30 mouse cellular contexts compared by ENCODE assay signal in genomic region chrX:37103826-37104225, GRCm38 (mm10). TPM values are rescaled to one million over a fixed set of nuclear protein-coding genes. Genes with fewer than 3 reads are reported as not detected.
DNase-seq lines count a peak whose midpoint lies in the region; ATAC-seq and TF ChIP-seq lines count a peak whose summit lies in the region.
"Had no signal": no experiment of that assay in that cellular context is flagged by ENCODE, and none has a peak within 500 bp of the region (broad histone marks: within the 10 kb centered on the region; RNA-seq: fewer than 3 reads in every experiment).

No protein-coding gene starts in this region.

- H3K27me3 ChIP-seq in kidney, adult 2 months (replicated peaks; ENCODE audit: control insufficient read depth, insufficient read depth, low read length): no peaks in the 10 kb centered on the region
- no peaks in the 10 kb centered on the region for H3K27me3 ChIP-seq in lung, embryonic 14.5 days (ENCODE audit: insufficient read depth, low read length)
- no peaks in the 10 kb centered on the region for H3K27me3 ChIP-seq in small intestine, adult 2 months (ENCODE audit: control insufficient read depth, insufficient read depth, low read length)
- no peaks in the 10 kb centered on the region for H3K27me3 ChIP-seq in hindbrain, embryonic 11.5 days (ENCODE audit: control insufficient read depth, insufficient read depth, low read length)
- H3K27me3 ChIP-seq: embryonic facial prominence, embryonic 12.5 days; heart, embryonic 15.5 days; hindbrain, embryonic 15.5 days; midbrain, embryonic 13.5 days; neural tube, embryonic 12.5 days had no signal

- peak; percentile 27 for DNase-seq in CD4-positive, CD25-positive, alpha-beta regulatory T cell, adult 2 months (ENCODE audit: low read depth, low spot score)
- no peak for DNase-seq in kidney, adult 2 months
- DNase-seq in kidney, adult 9 months: no peak
- no peak for DNase-seq in lung, embryonic 14.5 days
- no peak for DNase-seq in lung, postnatal 10 days
- no peak for DNase-seq in hindbrain, embryonic 11.5 days (ENCODE audit: low spot score)
- DNase-seq: adrenal gland, postnatal 10 days; cerebellum, adult 18-20 months; cerebellum, postnatal 14 days; gastrocnemius, postnatal 10 days; heart, postnatal 4 days; kidney, adult 11 months; kidney, postnatal 14 days; layer of hippocampus, postnatal 36 days; lung, postnatal 36 days; right cerebral cortex, postnatal 14 days; thymus, postnatal 25 days had no signal

- no peaks in the 10 kb centered on the region; the same call in 1 of the 2 replicates for H3K36me3 ChIP-seq in kidney, adult 2 months (ENCODE audit: control insufficient read depth, insufficient read depth, low read length)
- H3K36me3 ChIP-seq in lung, embryonic 14.5 days (ENCODE audit: insufficient read depth): peaks cover 22% of the 10 kb centered on the region; the same call in 1 of the 2 replicates
- 0 out of 2 replicates have a peak, but pooled peaks cover 6% of the 10 kb centered on the region for H3K36me3 ChIP-seq in small intestine, adult 2 months (ENCODE audit: control insufficient read depth, insufficient read depth, low read length)
- no peaks in the 10 kb centered on the region for H3K36me3 ChIP-seq in hindbrain, embryonic 11.5 days (ENCODE audit: control insufficient read depth, insufficient read depth, low read length)
- H3K36me3 ChIP-seq: embryonic facial prominence, embryonic 12.5 days had no signal

- H3K4me2 ChIP-seq in lung, embryonic 14.5 days: no peak overlapping the region
- no peak overlapping the region for H3K4me2 ChIP-seq in hindbrain, embryonic 11.5 days (replicated peaks; ENCODE audit: low read depth, low read length)
- H3K4me2 ChIP-seq: embryonic facial prominence, embryonic 12.5 days; heart, embryonic 15.5 days; hindbrain, embryonic 15.5 days; midbrain, embryonic 13.5 days; neural tube, embryonic 12.5 days had no signal

- H3K9ac ChIP-seq in lung, embryonic 14.5 days: no peak overlapping the region
- H3K9ac ChIP-seq in hindbrain, embryonic 11.5 days (ENCODE audit: low read depth, low read length): no peak overlapping the region
- H3K9ac ChIP-seq: embryonic facial prominence, embryonic 12.5 days; heart, embryonic 15.5 days; hindbrain, embryonic 15.5 days; midbrain, embryonic 13.5 days; neural tube, embryonic 12.5 days had no signal

- TF ChIP-seq POLR2A in kidney, adult 2 months (IDR thresholded peaks at IDR 0.05; ENCODE audit: low read depth, low read length): no peak
- no peak for TF ChIP-seq POLR2A in small intestine, adult 2 months (IDR thresholded peaks at IDR 0.05; ENCODE audit: low read depth, low read length)

- no peaks in the 10 kb centered on the region for H3K4me1 ChIP-seq in kidney, adult 2 months (ENCODE audit: control insufficient read depth, insufficient read depth, low read length)
- no peaks in the 10 kb centered on the region for H3K4me1 ChIP-seq in lung, embryonic 14.5 days (ENCODE audit: insufficient read depth)
- H3K4me1 ChIP-seq in small intestine, adult 2 months (ENCODE audit: control insufficient read depth, insufficient read depth, insufficient read length, low read length): no peaks in the 10 kb centered on the region
- H3K4me1 ChIP-seq in hindbrain, embryonic 11.5 days (replicated peaks; ENCODE audit: control insufficient read depth, insufficient read depth, low read length): no peaks in the 10 kb centered on the region
- H3K4me1 ChIP-seq: embryonic facial prominence, embryonic 12.5 days; heart, embryonic 15.5 days; hindbrain, embryonic 15.5 days; neural tube, embryonic 12.5 days had no signal

- TF ChIP-seq CTCF in kidney, adult 2 months (conservative IDR thresholded peaks at IDR 0.05; ENCODE audit: insufficient read depth, insufficient read length, low read depth, low read length): peak; percentile 26; the same call in 1 of the 2 replicates
- TF ChIP-seq CTCF in lung, embryonic 14.5 days (IDR thresholded peaks at IDR 0.05; ENCODE audit: low read depth): peak; percentile 33; the same call in 1 of the 2 replicates
- TF ChIP-seq CTCF in small intestine, adult 2 months (IDR thresholded peaks at IDR 0.05; ENCODE audit: extremely low read depth, insufficient read length, insufficient replicate concordance, low read depth, low read length): peak; percentile 26; the same call in 1 of the 2 replicates

- 70% methylated on average over 2 of the region's 2 CpGs for WGBS in kidney, adult 2 months
- 83% methylated on average over 2 of the region's 2 CpGs for whole genome bisulfite sequencing in lung, embryonic 14.5 days
- 68% methylated on average over 2 of the region's 2 CpGs for WGBS in small intestine, adult 2 months
- WGBS in hindbrain, embryonic 11.5 days: 84% methylated on average over 2 of the region's 2 CpGs

- no peak for ATAC-seq in CD4-positive, CD25-positive, alpha-beta regulatory T cell, adult 4 months
- ATAC-seq in lung, embryonic 14.5 days (ENCODE audit: insufficient read depth): no peak
- ATAC-seq in hindbrain, embryonic 11.5 days (ENCODE audit: low FRiP score): no peak
- ATAC-seq: forebrain, embryonic 14.5 days; midbrain, embryonic 13.5 days had no signal

- H3K27ac ChIP-seq in kidney, adult 2 months (ENCODE audit: insufficient read depth, low read depth, low read length): no peak overlapping the region
- no peak overlapping the region for H3K27ac ChIP-seq in lung, embryonic 14.5 days (ENCODE audit: low read depth)
- H3K27ac ChIP-seq in small intestine, adult 2 months (ENCODE audit: insufficient read depth, low read depth, low read length): no peak overlapping the region
- no peak overlapping the region for H3K27ac ChIP-seq in hindbrain, embryonic 11.5 days (ENCODE audit: low read depth, low read length)
- H3K27ac ChIP-seq: embryonic facial prominence, embryonic 12.5 days; heart, embryonic 15.5 days; hindbrain, embryonic 15.5 days; midbrain, embryonic 13.5 days; neural tube, embryonic 12.5 days had no signal

- no peak overlapping the region for H3K4me3 ChIP-seq in kidney, adult 2 months (ENCODE audit: insufficient read depth, low read depth, low read length)
- H3K4me3 ChIP-seq in lung, embryonic 14.5 days (ENCODE audit: low read depth, low read length): no peak overlapping the region
- no peak overlapping the region for H3K4me3 ChIP-seq in small intestine, adult 2 months (ENCODE audit: low read depth, low read length)
- H3K4me3 ChIP-seq in hindbrain, embryonic 11.5 days (ENCODE audit: low read depth, low read length): no peak overlapping the region
- H3K4me3 ChIP-seq: embryonic facial prominence, embryonic 12.5 days; erythroblast, embryonic 14.5 days; heart, embryonic 15.5 days; hindbrain, embryonic 15.5 days; megakaryocyte, embryonic 14.5 days; midbrain, embryonic 13.5 days; neural tube, embryonic 12.5 days had no signal

- peaks cover 3% of the 10 kb centered on the region; the same call in 1 of the 2 replicates for H3K9me3 ChIP-seq in lung, embryonic 14.5 days (ENCODE audit: low read depth, low read length)
- H3K9me3 ChIP-seq in hindbrain, embryonic 11.5 days (ENCODE audit: control insufficient read depth, low read length): no peaks in the 10 kb centered on the region
- H3K9me3 ChIP-seq: embryonic facial prominence, embryonic 12.5 days; heart, embryonic 15.5 days; hindbrain, embryonic 15.5 days; megakaryocyte, embryonic 14.5 days; midbrain, embryonic 13.5 days; neural tube, embryonic 12.5 days had no signal

RNA-seq across cellular contexts. Expression of gene Upf3b, which starts 6.3 kb away (rescaled TPM):
- 10 to 100 TPM; 34.4 to 38.5 TPM for polyA plus RNA-seq in CD4-positive, CD25-positive, alpha-beta regulatory T cell, adult 4 months (2017; shearing (Covaris generic))
- polyA plus RNA-seq in kidney, adult 2 months (2012; rRNA removed): 2.9 and 4.5 TPM in 2 replicates
- 19.0 and 19.3 TPM in 2 replicates for polyA plus RNA-seq in lung, embryonic 14.5 days (2014; fragmentation: Nextera tagmentation; extraction: Ambion mirVana)
- polyA plus RNA-seq in small intestine, adult 2 months (2012; rRNA removed): 0.29 and 0.75 TPM in 2 replicates
- polyA plus RNA-seq in hindbrain, embryonic 11.5 days (2014; fragmentation: Nextera tagmentation; extraction: Ambion mirVana): 19.0 and 27.6 TPM in 2 replicates

RNA-seq across cellular contexts. Expression of gene Rpl39, which starts 18.6 kb away (rescaled TPM):
- polyA plus RNA-seq in CD4-positive, CD25-positive, alpha-beta regulatory T cell, adult 4 months (2017; shearing (Covaris generic)): 1,000 to 10,000 TPM in 1 of 2 experiments, 100 to 1,000 TPM in 1; 487 to 1,066 TPM
- 69.4 and 115 TPM in 2 replicates for polyA plus RNA-seq in kidney, adult 2 months (2012; rRNA removed)
- 600 and 683 TPM in 2 replicates for polyA plus RNA-seq in lung, embryonic 14.5 days (2014; fragmentation: Nextera tagmentation; extraction: Ambion mirVana)
- 2.5 and 4.4 TPM in 2 replicates for polyA plus RNA-seq in small intestine, adult 2 months (2012; rRNA removed)
- polyA plus RNA-seq in hindbrain, embryonic 11.5 days (2014; fragmentation: Nextera tagmentation; extraction: Ambion mirVana): 414 and 431 TPM in 2 replicates

RNA-seq across cellular contexts. Expression of gene Nkap, which starts 22.8 kb away (rescaled TPM):
- 10 to 100 TPM; 23.9 to 29.3 TPM for polyA plus RNA-seq in CD4-positive, CD25-positive, alpha-beta regulatory T cell, adult 4 months (2017; shearing (Covaris generic))
- 2.0 and 2.5 TPM in 2 replicates for polyA plus RNA-seq in kidney, adult 2 months (2012; rRNA removed)
- polyA plus RNA-seq in lung, embryonic 14.5 days (2014; fragmentation: Nextera tagmentation; extraction: Ambion mirVana): 13.6 and 15.9 TPM in 2 replicates
- 0.47 and 1.1 TPM in 2 replicates for polyA plus RNA-seq in small intestine, adult 2 months (2012; rRNA removed)
- 22.3 and 25.9 TPM in 2 replicates for polyA plus RNA-seq in hindbrain, embryonic 11.5 days (2014; fragmentation: Nextera tagmentation; extraction: Ambion mirVana)

RNA-seq across cellular contexts. Expression of gene Sowahd, which starts 55.2 kb away (rescaled TPM):
- not detected for polyA plus RNA-seq in CD4-positive, CD25-positive, alpha-beta regulatory T cell, adult 4 months (2017; shearing (Covaris generic))
- polyA plus RNA-seq in kidney, adult 2 months (2012; rRNA removed): 0.22 and 0.29 TPM in 2 replicates
- 0.18 TPM in 1 of 2 replicates, not detected in the other for polyA plus RNA-seq in lung, embryonic 14.5 days (2014; fragmentation: Nextera tagmentation; extraction: Ambion mirVana)
- 0.08 and 0.60 TPM in 2 replicates for polyA plus RNA-seq in small intestine, adult 2 months (2012; rRNA removed)
- not detected in 2 replicates for polyA plus RNA-seq in hindbrain, embryonic 11.5 days (2014; fragmentation: Nextera tagmentation; extraction: Ambion mirVana)
- polyA plus RNA-seq: embryonic facial prominence, embryonic 12.5 days; erythroblast, embryonic 14.5 days; forebrain, embryonic 14.5 days; hindbrain, embryonic 15.5 days; limb, embryonic 14.5 days; liver, embryonic 16.5 days; midbrain, embryonic 13.5 days; neural tube, embryonic 12.5 days; stomach, embryonic 14.5 days had no signal

Comparison
In these comparisons a context has a peak if more than half of its experiments do, and no peak if none do; other contexts are left out.
1. RNA of gene Rpl39, which starts 18.6 kb away (polyA plus RNA-seq): 487 to 1,066 TPM in CD4-positive, CD25-positive, alpha-beta regulatory T cell, adult 4 months, 600 to 683 TPM in lung, embryonic 14.5 days, 414 to 431 TPM in hindbrain, embryonic 11.5 days and 69.4 to 115 TPM in kidney, adult 2 months; 2.5 to 4.4 TPM in small intestine, adult 2 months; every median in the first group is over 10 times any median in the second.
2. Peak in every context shown above with its lines, with median percentiles within 50 percentile points of each other: CTCF ChIP-seq.